Comparison of ENCODE assay signal across 24 mouse cellular contexts in the genomic region with DNA sequence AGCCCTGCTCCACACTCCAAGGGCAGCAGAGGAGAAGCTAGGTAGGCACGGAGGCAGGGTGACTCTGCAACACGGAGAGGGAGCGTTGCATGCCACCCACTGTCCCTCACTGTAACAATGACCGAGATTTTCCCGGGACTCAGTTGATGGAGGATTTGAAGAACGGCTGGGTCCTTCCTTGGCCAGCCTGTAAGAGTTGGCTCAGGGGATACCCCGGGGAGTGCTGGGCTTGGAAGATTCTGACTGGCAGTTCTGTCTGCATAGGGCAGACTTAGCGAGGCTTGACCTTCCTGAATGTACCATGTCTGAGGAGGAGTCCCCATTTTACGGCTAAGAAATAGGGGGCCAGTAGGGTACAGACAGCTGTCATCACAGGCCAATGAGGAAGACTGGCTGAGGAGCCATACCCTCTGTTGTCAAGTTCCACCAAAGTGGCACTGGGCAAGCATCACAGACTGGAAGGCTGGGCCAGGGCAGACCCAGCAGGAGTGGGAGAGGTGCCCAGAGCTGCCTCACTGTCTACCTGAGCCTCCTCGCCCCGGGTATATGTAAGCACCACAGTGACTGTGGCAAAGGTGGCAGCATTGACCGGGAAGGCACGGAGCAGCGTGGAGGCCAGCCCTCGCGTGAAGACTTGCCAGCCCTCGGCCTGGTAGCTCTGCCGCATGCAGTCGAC. TPM values are rescaled to one million over a fixed set of nuclear protein-coding genes. Genes with fewer than 3 reads are reported as not detected.
DNase-seq lines count a peak whose midpoint lies in the region; ATAC-seq lines count a peak whose summit lies in the region.
"Had no signal": no experiment of that assay in that cellular context is flagged by ENCODE, and none has a peak within 500 bp of the region (broad histone marks: within the 10 kb centered on the region; RNA-seq: fewer than 3 reads in every experiment).

No protein-coding gene starts in this region.

- peaks cover 46% of the 10 kb centered on the region for H3K36me3 ChIP-seq in megakaryocyte, embryonic 14.5 days (replicated peaks; ENCODE audit: low read length)
- H3K36me3 ChIP-seq: heart, embryonic 15.5 days; midbrain, embryonic 15.5 days had no signal

- H3K27me3 ChIP-seq in megakaryocyte, embryonic 14.5 days (replicated peaks) = no peaks in the 10 kb centered on the region
- H3K27me3 ChIP-seq: embryonic facial prominence, embryonic 12.5 days; forebrain, embryonic 12.5 days; heart, embryonic 15.5 days; limb, embryonic 12.5 days; midbrain, embryonic 15.5 days; neural tube, embryonic 13.5 days; Patski had no signal

- H3K4me1 ChIP-seq in megakaryocyte, embryonic 14.5 days = peaks cover 12% of the 10 kb centered on the region
- H3K4me1 ChIP-seq: embryonic facial prominence, embryonic 12.5 days; forebrain, embryonic 12.5 days; heart, embryonic 15.5 days; limb, embryonic 12.5 days; midbrain, embryonic 15.5 days had no signal

- peak; percentile 92 for DNase-seq in cerebellum, adult 11-12 months
- peak; percentile 89 to 90 for DNase-seq in cerebellum, postnatal 10 days
- DNase-seq in thymus, postnatal 25 days = no peak
- no peak for DNase-seq in MN1 (ENCODE audit: low spot score)
- DNase-seq in layer of hippocampus, adult 9-11 months = no peak
- DNase-seq: adrenal gland, adult 2 months; heart, postnatal 4 days; kidney, adult 2 months; liver, postnatal 0 days; lung, postnatal 10 days; right cerebral cortex, adult 18-20 months; right cerebral cortex, postnatal 4 days; thymus, postnatal 14 days had no signal

- ATAC-seq in megakaryocyte, adult 5-6 weeks (ENCODE audit: poor library complexity, severe bottlenecking) = no peak
- ATAC-seq: inflammation-experienced regulatory T-cells, adult 6 months; liver, postnatal 0 days; Patski had no signal

- peaks cover 19% of the 10 kb centered on the region for H3K9me3 ChIP-seq in megakaryocyte, embryonic 14.5 days
- H3K9me3 ChIP-seq: embryonic facial prominence, embryonic 12.5 days; forebrain, embryonic 12.5 days; heart, embryonic 15.5 days; limb, embryonic 12.5 days; midbrain, embryonic 15.5 days; neural tube, embryonic 13.5 days had no signal

- peak overlapping the region; percentile 42 for H3K4me3 ChIP-seq in megakaryocyte, embryonic 14.5 days (replicated peaks)
- H3K4me3 ChIP-seq: embryonic facial prominence, embryonic 12.5 days; forebrain, embryonic 12.5 days; heart, embryonic 15.5 days; limb, embryonic 12.5 days; midbrain, embryonic 15.5 days; neural tube, embryonic 13.5 days had no signal

RNA-seq across cellular contexts. Expression of a gene that starts 9.3 kb away (rescaled TPM):
- 1.4 and 1.5 TPM in 2 replicates for polyA plus RNA-seq in megakaryocyte, embryonic 14.5 days (2012; ENCODE audit: insufficient read depth, low replicate concordance)
- total RNA-seq in megakaryocyte, adult 5-6 weeks (2015) = 0.48 and 0.56 TPM in 2 replicates
- 0.16 TPM in 1 of 2 replicates, not detected in the other for total RNA-seq in megakaryocyte, adult 5-6 weeks (2017)
- total RNA-seq: megakaryocyte-erythroid progenitor cell, adult 5-6 weeks had no signal

RNA-seq across cellular contexts. Expression of a gene that starts 9.4 kb away (rescaled TPM):
- polyA plus RNA-seq in megakaryocyte, embryonic 14.5 days (2012; ENCODE audit: insufficient read depth, low replicate concordance) = 1.2 TPM in 2 replicates
- total RNA-seq in megakaryocyte, adult 5-6 weeks (2015) = 0.22 and 0.52 TPM in 2 replicates
- total RNA-seq in megakaryocyte, adult 5-6 weeks (2017) = 0.45 and 0.59 TPM in 2 replicates

RNA-seq across cellular contexts. Expression of a gene that starts 33.6 kb away (rescaled TPM):
- polyA plus RNA-seq in megakaryocyte, embryonic 14.5 days (2012; ENCODE audit: insufficient read depth, low replicate concordance) = 16.0 and 25.6 TPM in 2 replicates
- 67.2 and 70.7 TPM in 2 replicates for total RNA-seq in megakaryocyte, adult 5-6 weeks (2015)
- 40.3 and 50.5 TPM in 2 replicates for total RNA-seq in megakaryocyte, adult 5-6 weeks (2017)

Comparison
In these comparisons a context has a peak if more than half of its experiments do, and no peak if none do; other contexts are left out.
1. DNase-seq: peak in cerebellum, adult 11-12 months (single experiment) and cerebellum, postnatal 10 days (2 of 2); none in thymus, postnatal 25 days (single experiment), MN1 (single experiment) and layer of hippocampus, adult 9-11 months (single experiment).